In genomic region chr5:86649185-86649584, GRCm38 (mm10) we compare ENCODE assay signal across 15 mouse cellular contexts. TPM values are rescaled to one million over a fixed set of nuclear protein-coding genes. Genes with fewer than 3 reads are reported as not detected.
DNase-seq lines count a peak whose midpoint lies in the region; ATAC-seq and TF ChIP-seq lines count a peak whose summit lies in the region.
"Not testable (repeated sequence)": the region's sequence is repeated elsewhere in the genome, so short reads cannot be mapped to it uniquely, and the experiment has no call there.
"Had no signal": no experiment of that assay in that cellular context is flagged by ENCODE, and none has a peak within 500 bp of the region (broad histone marks: within the 10 kb centered on the region; RNA-seq: fewer than 3 reads in every experiment).

No protein-coding gene starts in this region.

- not testable (repeated sequence) for ATAC-seq in midbrain, embryonic 14.5 days (ENCODE audit: low FRiP score, low TSS enrichment); stomach, postnatal 0 days (ENCODE audit: low FRiP score, low TSS enrichment)

- TF ChIP-seq POLR2A in heart, adult 2 months (IDR thresholded peaks at IDR 0.05; ENCODE audit: insufficient read depth, low read depth, low read length), result not testable (repeated sequence)

- peak; percentile 46 for TF ChIP-seq CTCF in heart, adult 2 months (IDR thresholded peaks at IDR 0.05)
- peak; percentile 64 for TF ChIP-seq CTCF in stomach, postnatal 0 days (IDR thresholded peaks at IDR 0.05; ENCODE audit: low read depth)

- not testable (repeated sequence) for H3K9ac ChIP-seq in heart, adult 2 months (ENCODE audit: low read depth, low read length); midbrain, embryonic 14.5 days (replicated peaks; ENCODE audit: low read length); stomach, postnatal 0 days (ENCODE audit: low read length)

- not testable (repeated sequence) for H3K36me3 ChIP-seq in heart, adult 2 months (ENCODE audit: control insufficient read depth, insufficient read depth, low read length); midbrain, embryonic 14.5 days (ENCODE audit: control insufficient read depth, insufficient read depth, low read length); stomach, postnatal 0 days (ENCODE audit: control insufficient read depth, insufficient read depth, low read length)

- not testable (repeated sequence) for H3K9me3 ChIP-seq in midbrain, embryonic 14.5 days (ENCODE audit: control insufficient read depth, low read length); stomach, postnatal 0 days (ENCODE audit: control insufficient read depth, low read length)

- TF ChIP-seq EP300 in heart, adult 2 months (IDR thresholded peaks at IDR 0.05; ENCODE audit: insufficient read depth, low read depth, low read length); stomach, postnatal 0 days (optimal IDR thresholded peaks at IDR 0.05): not testable (repeated sequence)

- H3K4me1 ChIP-seq in heart, adult 2 months (ENCODE audit: control insufficient read depth, insufficient read depth, low read length); midbrain, embryonic 14.5 days (ENCODE audit: control insufficient read depth, insufficient read depth, low read length); stomach, postnatal 0 days (replicated peaks; ENCODE audit: control insufficient read depth, insufficient read depth): not testable (repeated sequence)

- not testable (repeated sequence) for H3K27me3 ChIP-seq in heart, adult 2 months (ENCODE audit: control insufficient read depth, insufficient read depth, low read length); midbrain, embryonic 14.5 days (ENCODE audit: control insufficient read depth, insufficient read depth, low read length); stomach, postnatal 0 days (ENCODE audit: control insufficient read depth, insufficient read depth, low read length)

- H3K79me2 ChIP-seq in heart, adult 2 months (replicated peaks; ENCODE audit: control insufficient read depth, insufficient read depth, low read length), result not testable (repeated sequence)

- WGBS in heart, adult 2 months, result 28% methylated on average over 4 of the region's 4 CpGs
- 32% methylated on average over 4 of the region's 4 CpGs for WGBS in midbrain, embryonic 14.5 days
- 32% methylated on average over 4 of the region's 4 CpGs for WGBS in stomach, postnatal 0 days

- intact Hi-C loops in heart, adult 2 months (cut with DNase I), result not testable (repeated sequence)
- intact Hi-C loops in left cerebral cortex, postnatal 4 days (cut with DNase I), result loop anchor here (5.0 kb wide), 1 partner anchor 162 kb away; no protein-coding TSS in a partner anchor

- not testable (repeated sequence) for H3K4me3 ChIP-seq in heart, adult 2 months; midbrain, embryonic 14.5 days (replicated peaks; ENCODE audit: low read depth, low read length); stomach, postnatal 0 days (ENCODE audit: low read depth, low read length)

- not testable (repeated sequence) for H3K27ac ChIP-seq in heart, adult 2 months; midbrain, embryonic 14.5 days (replicated peaks; ENCODE audit: low read depth, low read length); stomach, postnatal 0 days (replicated peaks)

- not testable (repeated sequence) for H3K4me2 ChIP-seq in midbrain, embryonic 14.5 days (ENCODE audit: low read length); stomach, postnatal 0 days (replicated peaks; ENCODE audit: low read depth)

- DNase-seq in ES-CJ7 (ENCODE audit: low read depth, low spot score), result peak; percentile 33
- peak; percentile 61 for DNase-seq in brain, adult 2 months (ENCODE audit: low read depth, low spot score)
- peak; percentile 74 for DNase-seq in embryo, embryonic 10.5 days (ENCODE audit: low spot score)
- not testable (repeated sequence) for DNase-seq in heart, adult 2 months; stomach, postnatal 0 days (ENCODE audit: low spot score)
- DNase-seq in kidney, postnatal 36 days, result peak; percentile 16 to 61
- DNase-seq in left cerebral cortex, postnatal 4 days, result peak; percentile 24
- peak; percentile 83 for DNase-seq in midbrain, embryonic 14.5 days

RNA-seq across cellular contexts. Expression of gene Tmprss11f, which starts 17.0 kb away (rescaled TPM):
- total RNA-seq in heart, adult 2 months (2021), result not detected
- polyA plus RNA-seq in heart, adult 2 months (2012; rRNA removed), result not detected in 2 replicates
- total RNA-seq in left cerebral cortex, postnatal 4 days (2021), result not detected
- not detected in 2 replicates for polyA plus RNA-seq in midbrain, embryonic 14.5 days (2014; fragmentation: Nextera tagmentation; extraction: Ambion mirVana)
- polyA plus RNA-seq in stomach, postnatal 0 days (2015; fragmentation: Nextera tagmentation; extraction: Ambion mirVana), result 9.5 and 10.8 TPM in 2 replicates
- total RNA-seq: heart, adult 8-10 months; megakaryocyte, adult 5-6 weeks had no signal
- polyA plus RNA-seq: G1E; hindbrain, embryonic 12.5 days; kidney, embryonic 16.5 days; liver, embryonic 11.5 days; small intestine, adult 2 months had no signal

RNA-seq across cellular contexts. Expression of gene Tmprss11b, which starts 27.0 kb away (rescaled TPM):
- total RNA-seq in heart, adult 2 months (2021), result not detected
- polyA plus RNA-seq in heart, adult 2 months (2012; rRNA removed), result not detected in 2 replicates
- total RNA-seq in left cerebral cortex, postnatal 4 days (2021), result not detected
- not detected in 2 replicates for polyA plus RNA-seq in midbrain, embryonic 14.5 days (2014; fragmentation: Nextera tagmentation; extraction: Ambion mirVana)
- 0.84 and 1.7 TPM in 2 replicates for polyA plus RNA-seq in stomach, postnatal 0 days (2015; fragmentation: Nextera tagmentation; extraction: Ambion mirVana)
- total RNA-seq: heart, adult 8-10 months; megakaryocyte, adult 5-6 weeks had no signal
- polyA plus RNA-seq: G1E; hindbrain, embryonic 12.5 days; kidney, embryonic 16.5 days; liver, embryonic 11.5 days; small intestine, adult 2 months had no signal

Comparison
In these comparisons a context has a peak if more than half of its experiments do, and no peak if none do; other contexts are left out.
1. RNA of gene Tmprss11f, which starts 17.0 kb away (polyA plus RNA-seq): 9.5 to 10.8 TPM in stomach, postnatal 0 days; not detected in heart, adult 2 months and not detected in midbrain, embryonic 14.5 days; every median in the first group is over 10 times any median in the second.